Mouse (Mus musculus) gonadal fat pad, adult 2 months (tissue): ENCODE data around the gene Rgs9. TPM values are rescaled to one million over a fixed set of nuclear protein-coding genes. Genes with fewer than 3 reads are reported as not detected.

Experiments used
- DNase-seq: peaks from one replicate; pipeline ENCODE4 v3.0.0-alpha.2; 2012; ENCODE audit warnings: low read depth
- polyA plus RNA-seq: library from polyadenylated mRNA; depleted of rRNA; stranded (reverse); fragments of >200 nt; gene quantifications from 2 replicates; pipeline ENCODE4 v1.2.3, GENCODE M21; 2012; rRNA removed

Gene Rgs9
- polyA plus RNA-seq, 1 experiment: 14.0 TPM

DNA sequence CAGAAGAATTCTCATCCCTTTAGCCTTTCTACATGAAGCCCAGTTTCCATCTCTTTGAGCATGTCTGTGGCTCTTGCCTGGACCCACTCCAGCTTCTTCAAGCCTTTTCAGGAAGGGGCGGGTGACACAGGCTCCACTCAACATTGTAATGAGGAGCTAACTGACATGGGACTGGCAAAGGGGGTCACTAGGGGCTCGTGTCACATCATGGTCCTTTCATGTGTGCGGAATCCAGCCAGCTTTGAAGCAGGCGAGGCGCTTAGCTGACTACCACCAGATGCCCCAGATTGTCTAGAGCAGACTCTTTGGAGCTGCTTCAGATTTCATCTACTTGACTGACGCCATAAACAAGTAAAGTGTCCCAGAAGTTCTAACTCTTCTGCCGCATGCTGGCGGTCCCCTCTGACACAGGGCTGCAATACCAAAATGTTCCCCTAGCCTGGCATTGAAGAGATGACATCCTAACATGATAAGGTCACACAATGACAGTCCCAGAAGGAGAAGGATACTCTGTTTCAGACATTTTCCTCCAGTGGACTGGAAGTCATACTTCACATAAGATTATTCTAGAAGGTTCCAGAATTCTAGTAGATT lies 122.5 kb downstream of the Rgs9 start:
- DNase-seq: no peak

Other genes with a start within 250 kb of the Rgs9 start
- not detected in 2 replicates for gene E030025P04Rik, start 153.8 kb downstream of the Rgs9 start, polyA plus RNA-seq
- 24.0 and 26.0 TPM in 2 replicates for gene Gna13, start 64.7 kb upstream of the Rgs9 start, polyA plus RNA-seq
- gene 9930022D16Rik, start 115.8 kb upstream of the Rgs9 start, polyA plus RNA-seq: not detected in 2 replicates
- 40.0 and 50.6 TPM in 2 replicates for gene Amz2, start 127.8 kb upstream of the Rgs9 start, polyA plus RNA-seq
- 8.1 and 8.8 TPM in 2 replicates for gene Arsg, start 175.2 kb upstream of the Rgs9 start, polyA plus RNA-seq
- gene Slc16a6, start 175.5 kb upstream of the Rgs9 start, polyA plus RNA-seq: 1.3 and 2.2 TPM in 2 replicates